In the genomic region with DNA sequence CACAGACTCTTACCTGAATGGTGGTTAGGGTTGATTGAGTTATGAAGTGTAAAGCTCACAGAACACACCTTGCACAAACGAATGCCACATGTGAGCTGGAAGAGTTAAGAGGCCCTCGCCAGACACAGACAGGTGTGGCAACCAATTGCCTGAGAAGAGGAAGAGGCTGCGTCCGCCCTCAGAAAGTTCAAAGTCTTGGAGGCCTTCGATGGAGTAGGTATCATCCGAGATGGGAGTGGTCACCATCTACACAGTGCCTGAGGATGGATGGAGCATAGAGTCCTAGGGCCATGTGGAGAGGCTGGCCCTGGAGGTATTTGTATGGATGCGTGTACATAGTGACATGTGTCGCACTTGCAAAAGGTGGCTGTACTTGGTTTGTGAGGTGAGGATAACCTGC, we compare ENCODE assay signal across 18 mouse cellular contexts. TPM values are rescaled to one million over a fixed set of nuclear protein-coding genes. Genes with fewer than 3 reads are reported as not detected.
DNase-seq lines count a peak whose midpoint lies in the region; ATAC-seq lines count a peak whose summit lies in the region.
"Had no signal": no experiment of that assay in that cellular context is flagged by ENCODE, and none has a peak within 500 bp of the region (broad histone marks: within the 10 kb centered on the region; RNA-seq: fewer than 3 reads in every experiment).

No protein-coding gene starts in this region.

- H3K36me3 ChIP-seq in hindbrain, embryonic 10.5 days = no peaks in the 10 kb centered on the region
- H3K36me3 ChIP-seq in hindbrain, embryonic 13.5 days = no peaks in the 10 kb centered on the region
- H3K36me3 ChIP-seq in midbrain, embryonic 14.5 days (ENCODE audit: control insufficient read depth, insufficient read depth, low read length) = no peaks in the 10 kb centered on the region
- H3K36me3 ChIP-seq in midbrain, embryonic 13.5 days = no peaks in the 10 kb centered on the region
- no peaks in the 10 kb centered on the region for H3K36me3 ChIP-seq in midbrain, embryonic 15.5 days (replicated peaks)
- H3K36me3 ChIP-seq: embryonic facial prominence, embryonic 12.5 days; heart, embryonic 13.5 days; hindbrain, embryonic 12.5 days had no signal

- no peak for ATAC-seq in hindbrain, embryonic 13.5 days (ENCODE audit: low FRiP score)
- ATAC-seq in midbrain, embryonic 14.5 days (ENCODE audit: low FRiP score, low TSS enrichment) = no peak
- no peak for ATAC-seq in midbrain, embryonic 13.5 days
- ATAC-seq in midbrain, embryonic 15.5 days (replicated peaks) = 0 out of 2 replicates have a peak, but pooled peaks have one; percentile 21
- ATAC-seq: forebrain, embryonic 13.5 days; Patski had no signal

- no peak for DNase-seq in hindbrain, embryonic 10.5 days (ENCODE audit: low spot score)
- DNase-seq in midbrain, embryonic 14.5 days = no peak
- no peak for DNase-seq in lung, postnatal 25 days (ENCODE audit: low spot score)
- DNase-seq in adrenal gland, postnatal 14 days = no peak
- DNase-seq: adrenal gland, adult 8-10 months; cerebellum, adult 11 months; cerebellum, adult 8-10 months; cerebellum, postnatal 14 days; gastrocnemius, postnatal 36 days; heart, postnatal 36 days had no signal

- 89% methylated on average over 8 of the region's 8 CpGs for WGBS in hindbrain, embryonic 10.5 days
- WGBS in hindbrain, embryonic 13.5 days = 85% methylated on average over 8 of the region's 8 CpGs
- 89% methylated on average over 8 of the region's 8 CpGs for WGBS in midbrain, embryonic 14.5 days
- 92% methylated on average over 8 of the region's 8 CpGs for WGBS in midbrain, embryonic 13.5 days
- 86% methylated on average over 8 of the region's 8 CpGs for WGBS in midbrain, embryonic 15.5 days

- no peak overlapping the region for H3K9ac ChIP-seq in hindbrain, embryonic 13.5 days
- no peak overlapping the region for H3K9ac ChIP-seq in midbrain, embryonic 14.5 days (replicated peaks; ENCODE audit: low read length)
- no peak overlapping the region for H3K9ac ChIP-seq in midbrain, embryonic 13.5 days (replicated peaks)
- H3K9ac ChIP-seq in midbrain, embryonic 15.5 days = no peak overlapping the region
- H3K9ac ChIP-seq: embryonic facial prominence, embryonic 12.5 days; forebrain, embryonic 13.5 days; heart, embryonic 13.5 days; hindbrain, embryonic 12.5 days had no signal

- H3K27ac ChIP-seq in hindbrain, embryonic 10.5 days = peak overlapping the region; percentile 57; the same call in 1 of the 2 replicates
- H3K27ac ChIP-seq in hindbrain, embryonic 13.5 days = no peak overlapping the region
- 0 out of 2 replicates have a peak overlapping the region, but pooled peaks have one; percentile 37 for H3K27ac ChIP-seq in midbrain, embryonic 14.5 days (replicated peaks; ENCODE audit: low read depth, low read length)
- H3K27ac ChIP-seq in midbrain, embryonic 13.5 days = no peak overlapping the region
- peak overlapping the region; percentile 21; the same call in 1 of the 2 replicates for H3K27ac ChIP-seq in midbrain, embryonic 15.5 days
- H3K27ac ChIP-seq: embryonic facial prominence, embryonic 12.5 days; forebrain, embryonic 13.5 days; heart, embryonic 13.5 days; hindbrain, embryonic 12.5 days had no signal

- peaks cover 69% of the 10 kb centered on the region for H3K4me1 ChIP-seq in hindbrain, embryonic 10.5 days (replicated peaks)
- peaks cover 16% of the 10 kb centered on the region for H3K4me1 ChIP-seq in hindbrain, embryonic 13.5 days (replicated peaks)
- peaks cover 10% of the 10 kb centered on the region; the same call in 1 of the 2 replicates for H3K4me1 ChIP-seq in midbrain, embryonic 14.5 days (ENCODE audit: control insufficient read depth, insufficient read depth, low read length)
- peaks cover 27% of the 10 kb centered on the region for H3K4me1 ChIP-seq in midbrain, embryonic 13.5 days (replicated peaks)
- peaks cover 16% of the 10 kb centered on the region for H3K4me1 ChIP-seq in midbrain, embryonic 15.5 days
- H3K4me1 ChIP-seq: heart, embryonic 13.5 days had no signal

- no peaks in the 10 kb centered on the region for H3K9me3 ChIP-seq in hindbrain, embryonic 10.5 days
- H3K9me3 ChIP-seq in hindbrain, embryonic 13.5 days = no peaks in the 10 kb centered on the region
- no peaks in the 10 kb centered on the region for H3K9me3 ChIP-seq in midbrain, embryonic 14.5 days (ENCODE audit: control insufficient read depth, low read length)
- no peaks in the 10 kb centered on the region for H3K9me3 ChIP-seq in midbrain, embryonic 13.5 days
- no peaks in the 10 kb centered on the region for H3K9me3 ChIP-seq in midbrain, embryonic 15.5 days
- H3K9me3 ChIP-seq: embryonic facial prominence, embryonic 12.5 days; forebrain, embryonic 13.5 days; heart, embryonic 13.5 days; hindbrain, embryonic 12.5 days had no signal

- no peak overlapping the region for H3K4me3 ChIP-seq in hindbrain, embryonic 10.5 days
- H3K4me3 ChIP-seq in hindbrain, embryonic 13.5 days = no peak overlapping the region
- no peak overlapping the region for H3K4me3 ChIP-seq in midbrain, embryonic 14.5 days (replicated peaks; ENCODE audit: low read depth, low read length)
- no peak overlapping the region for H3K4me3 ChIP-seq in midbrain, embryonic 13.5 days (replicated peaks)
- no peak overlapping the region for H3K4me3 ChIP-seq in midbrain, embryonic 15.5 days
- H3K4me3 ChIP-seq: embryonic facial prominence, embryonic 12.5 days; forebrain, embryonic 13.5 days; heart, embryonic 13.5 days; hindbrain, embryonic 12.5 days had no signal

- no peak overlapping the region for H3K4me2 ChIP-seq in hindbrain, embryonic 13.5 days
- no peak overlapping the region for H3K4me2 ChIP-seq in midbrain, embryonic 14.5 days (ENCODE audit: low read length)
- H3K4me2 ChIP-seq in midbrain, embryonic 13.5 days (replicated peaks) = no peak overlapping the region
- H3K4me2 ChIP-seq in midbrain, embryonic 15.5 days = no peak overlapping the region
- H3K4me2 ChIP-seq: embryonic facial prominence, embryonic 12.5 days; forebrain, embryonic 13.5 days; heart, embryonic 13.5 days; hindbrain, embryonic 12.5 days had no signal

- peaks cover 3% of the 10 kb centered on the region; the same call in 1 of the 2 replicates for H3K27me3 ChIP-seq in hindbrain, embryonic 10.5 days (ENCODE audit: insufficient read depth, poor library complexity, severe bottlenecking)
- H3K27me3 ChIP-seq in hindbrain, embryonic 13.5 days = no peaks in the 10 kb centered on the region
- no peaks in the 10 kb centered on the region for H3K27me3 ChIP-seq in midbrain, embryonic 14.5 days (ENCODE audit: control insufficient read depth, insufficient read depth, low read length)
- H3K27me3 ChIP-seq in midbrain, embryonic 13.5 days = no peaks in the 10 kb centered on the region
- no peaks in the 10 kb centered on the region for H3K27me3 ChIP-seq in midbrain, embryonic 15.5 days (replicated peaks)
- H3K27me3 ChIP-seq: forebrain, embryonic 13.5 days had no signal

RNA-seq across cellular contexts. Expression of gene Rspo1, which starts 15.1 kb away (rescaled TPM):
- polyA plus RNA-seq in hindbrain, embryonic 10.5 days (2016; fragmentation: Nextera tagmentation; extraction: Ambion mirVana) = 14.8 and 17.4 TPM in 2 replicates
- polyA plus RNA-seq in hindbrain, embryonic 13.5 days (2015; fragmentation: Nextera tagmentation; extraction: Ambion mirVana) = 2.5 and 4.1 TPM in 2 replicates
- polyA plus RNA-seq in midbrain, embryonic 14.5 days (2014; fragmentation: Nextera tagmentation; extraction: Ambion mirVana) = 1.7 and 3.2 TPM in 2 replicates
- 3.5 and 7.6 TPM in 2 replicates for polyA plus RNA-seq in midbrain, embryonic 13.5 days (2015; fragmentation: Nextera tagmentation; extraction: Ambion mirVana)
- polyA plus RNA-seq in midbrain, embryonic 15.5 days (2015; fragmentation: Nextera tagmentation; extraction: Ambion mirVana) = 2.4 and 3.7 TPM in 2 replicates
- 4.2 and 5.3 TPM in 2 replicates for total RNA-seq in adrenal gland, postnatal 14 days (2021)
- polyA plus RNA-seq: Patski had no signal

RNA-seq across cellular contexts. Expression of gene Cdca8, which starts 32.0 kb away (rescaled TPM):
- polyA plus RNA-seq in hindbrain, embryonic 10.5 days (2016; fragmentation: Nextera tagmentation; extraction: Ambion mirVana) = 224 and 253 TPM in 2 replicates
- polyA plus RNA-seq in hindbrain, embryonic 13.5 days (2015; fragmentation: Nextera tagmentation; extraction: Ambion mirVana) = 37.2 and 44.6 TPM in 2 replicates
- 22.8 and 34.7 TPM in 2 replicates for polyA plus RNA-seq in midbrain, embryonic 14.5 days (2014; fragmentation: Nextera tagmentation; extraction: Ambion mirVana)
- 76.4 and 77.6 TPM in 2 replicates for polyA plus RNA-seq in midbrain, embryonic 13.5 days (2015; fragmentation: Nextera tagmentation; extraction: Ambion mirVana)
- polyA plus RNA-seq in midbrain, embryonic 15.5 days (2015; fragmentation: Nextera tagmentation; extraction: Ambion mirVana) = 24.8 and 30.6 TPM in 2 replicates
- 14.9 and 15.3 TPM in 2 replicates for total RNA-seq in adrenal gland, postnatal 14 days (2021)

RNA-seq across cellular contexts. Expression of gene 9930104L06Rik, which starts 34.2 kb away (rescaled TPM):
- 13.3 and 18.0 TPM in 2 replicates for polyA plus RNA-seq in hindbrain, embryonic 10.5 days (2016; fragmentation: Nextera tagmentation; extraction: Ambion mirVana)
- polyA plus RNA-seq in hindbrain, embryonic 13.5 days (2015; fragmentation: Nextera tagmentation; extraction: Ambion mirVana) = 13.1 and 15.9 TPM in 2 replicates
- polyA plus RNA-seq in midbrain, embryonic 14.5 days (2014; fragmentation: Nextera tagmentation; extraction: Ambion mirVana) = 4.9 and 5.6 TPM in 2 replicates
- polyA plus RNA-seq in midbrain, embryonic 13.5 days (2015; fragmentation: Nextera tagmentation; extraction: Ambion mirVana) = 14.8 and 21.6 TPM in 2 replicates
- 14.3 and 16.9 TPM in 2 replicates for polyA plus RNA-seq in midbrain, embryonic 15.5 days (2015; fragmentation: Nextera tagmentation; extraction: Ambion mirVana)
- total RNA-seq in adrenal gland, postnatal 14 days (2021) = 12.9 and 13.4 TPM in 2 replicates

RNA-seq across cellular contexts. Expression of gene Gnl2, which starts 45.3 kb away (rescaled TPM):
- polyA plus RNA-seq in hindbrain, embryonic 10.5 days (2016; fragmentation: Nextera tagmentation; extraction: Ambion mirVana) = 76.8 and 86.1 TPM in 2 replicates
- polyA plus RNA-seq in hindbrain, embryonic 13.5 days (2015; fragmentation: Nextera tagmentation; extraction: Ambion mirVana) = 90.6 and 95.9 TPM in 2 replicates
- 67.3 and 88.9 TPM in 2 replicates for polyA plus RNA-seq in midbrain, embryonic 14.5 days (2014; fragmentation: Nextera tagmentation; extraction: Ambion mirVana)
- polyA plus RNA-seq in midbrain, embryonic 13.5 days (2015; fragmentation: Nextera tagmentation; extraction: Ambion mirVana) = 94.8 and 99.1 TPM in 2 replicates
- polyA plus RNA-seq in midbrain, embryonic 15.5 days (2015; fragmentation: Nextera tagmentation; extraction: Ambion mirVana) = 96.9 and 104 TPM in 2 replicates
- total RNA-seq in adrenal gland, postnatal 14 days (2021) = 53.7 and 64.9 TPM in 2 replicates

Comparison
In these comparisons a context has a peak if more than half of its experiments do, and no peak if none do; other contexts are left out.
1. H3K27ac ChIP-seq: peak in hindbrain, embryonic 10.5 days (single experiment), midbrain, embryonic 14.5 days (single experiment) and midbrain, embryonic 15.5 days (single experiment); none in hindbrain, embryonic 13.5 days (single experiment) and midbrain, embryonic 13.5 days (single experiment).